Mouse (Mus musculus) kidney, embryonic 15.5 days (tissue): Measurements from ENCODE around the gene Gm8229. TPM values are rescaled to one million over a fixed set of nuclear protein-coding genes. Genes with fewer than 3 reads are reported as not detected.
"Not testable (repeated sequence)": the region's sequence is repeated elsewhere in the genome, so short reads cannot be mapped to it uniquely, and the experiment has no call there.

ENCODE experiments used
- ATAC-seq: fragments of 200-750 bp; cut with Nextera tagmentation; replicated peaks from 2 replicates; pipeline ENCODE4 v1.8.0; 2017; ENCODE audit warnings: moderate TSS enrichment; ENCODE audit not compliant: low FRiP score
- H3K27ac ChIP-seq: fragments of 300-500 bp; sonication (generic); 2 replicates; pipeline ENCODE4 v1.5.1; 2015; ENCODE audit warnings: mild to moderate bottlenecking, inconsistent platforms
- H3K27me3 ChIP-seq: fragments of 300-500 bp; sonication (generic); 2 replicates; pipeline ENCODE4 v1.6.1; 2015; ENCODE audit warnings: inconsistent platforms
- H3K36me3 ChIP-seq: fragments of 300-500 bp; sonication (generic); 2 replicates; pipeline ENCODE4 v1.6.1; 2015; ENCODE audit warnings: inconsistent platforms
- H3K4me1 ChIP-seq: fragments of 300-500 bp; sonication (generic); 2 replicates; pipeline ENCODE4 v1.6.1; 2015; ENCODE audit warnings: inconsistent platforms
- H3K4me2 ChIP-seq: fragments of 300-500 bp; sonication (generic); 2 replicates; pipeline ENCODE4 v1.6.1; 2015; ENCODE audit warnings: moderate library complexity, mild to moderate bottlenecking, inconsistent platforms
- H3K4me3 ChIP-seq: fragments of 300-500 bp; sonication (generic); replicated peaks from 2 replicates; pipeline ENCODE4 v1.5.1; 2015; ENCODE audit warnings: mild to moderate bottlenecking, inconsistent platforms
- H3K9ac ChIP-seq: fragments of 300-500 bp; sonication (generic); 2 replicates; pipeline ENCODE4 v1.6.1; 2015; ENCODE audit warnings: mild to moderate bottlenecking, inconsistent platforms
- H3K9me3 ChIP-seq: fragments of 300-500 bp; sonication (generic); replicated peaks from 2 replicates; pipeline ENCODE4 v1.6.1; 2016; ENCODE audit warnings: inconsistent platforms
- WGBS: fragments of 180-500 bp; shearing (Covaris S2); methylation state at CpG from one replicate; pipeline ENCODE4 v1.1.7; 2015; ENCODE audit warnings: mixed read lengths; 5-methylcytosine and 5-hydroxymethylcytosine counted together
- polyA plus RNA-seq: library from polyadenylated mRNA; unstranded; fragments of >200 nt; fragmentation: Nextera tagmentation; extraction: Ambion mirVana; gene quantifications from 2 replicates; pipeline ENCODE4 v1.2.1, GENCODE M21; 2015

Gene Gm8229
- not detected in 2 replicates for polyA plus RNA-seq

DNA sequence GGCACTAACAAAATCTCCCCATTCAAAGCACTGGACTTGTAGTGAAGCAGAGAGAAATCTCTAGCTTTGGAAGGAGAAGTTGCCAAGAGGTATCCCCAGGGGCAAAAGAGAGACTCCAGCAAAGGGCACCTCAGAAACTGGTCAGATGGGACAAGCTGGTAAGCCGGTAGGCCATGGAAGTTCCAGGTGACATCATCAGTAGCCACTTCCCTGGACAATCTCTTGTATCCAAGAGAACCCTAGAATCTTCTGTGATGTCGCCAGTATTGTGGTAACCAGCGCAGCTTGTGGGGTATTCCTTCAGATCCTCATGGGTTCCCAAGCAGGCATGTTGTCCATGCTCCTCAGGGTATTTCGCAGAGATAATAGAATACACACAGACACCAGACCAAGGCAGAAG is at the start of gene Gm8229:
Gm8229 (plus strand) TSS at position 301 of the 400 bp plus-strand sequence.
- H3K36me3 ChIP-seq, H3K9ac ChIP-seq, H3K4me3 ChIP-seq, H3K9me3 ChIP-seq, H3K27ac ChIP-seq, H3K4me2 ChIP-seq, H3K4me1 ChIP-seq, ATAC-seq, H3K27me3 ChIP-seq: not testable (repeated sequence)
- WGBS, result 86% methylated on average over 4 of the region's 4 CpGs

DNA sequence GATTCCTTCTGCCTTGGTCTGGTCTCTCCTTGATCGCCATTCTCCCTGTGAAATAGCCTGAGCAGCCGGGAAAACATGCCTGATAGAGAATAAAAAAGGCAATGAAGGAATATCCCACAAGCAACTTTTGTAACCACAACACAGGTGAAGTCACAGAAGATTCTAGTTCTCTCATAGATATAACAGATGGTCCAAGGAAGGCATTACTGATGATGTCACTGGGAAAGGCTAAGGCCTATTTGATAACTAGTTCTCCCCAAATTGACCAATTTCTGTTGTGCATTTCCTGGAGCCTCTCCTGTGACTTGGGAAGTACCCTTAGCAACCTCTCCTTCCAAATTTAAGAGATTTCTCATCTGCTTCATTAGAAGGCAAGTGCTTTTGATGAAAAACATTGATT is 26.7 kb upstream of the Gm8229 start, which contains the start of gene Gm5930:
Gm5930 (minus strand) TSS at position 101 of the 400 bp plus-strand sequence.
- H3K4me3 ChIP-seq, H3K27ac ChIP-seq, H3K9ac ChIP-seq, H3K4me1 ChIP-seq, H3K27me3 ChIP-seq, ATAC-seq, H3K9me3 ChIP-seq, H3K4me2 ChIP-seq, H3K36me3 ChIP-seq: not testable (repeated sequence)
- no CpG with 5 or more reads among the region's 2 CpGs for WGBS

DNA sequence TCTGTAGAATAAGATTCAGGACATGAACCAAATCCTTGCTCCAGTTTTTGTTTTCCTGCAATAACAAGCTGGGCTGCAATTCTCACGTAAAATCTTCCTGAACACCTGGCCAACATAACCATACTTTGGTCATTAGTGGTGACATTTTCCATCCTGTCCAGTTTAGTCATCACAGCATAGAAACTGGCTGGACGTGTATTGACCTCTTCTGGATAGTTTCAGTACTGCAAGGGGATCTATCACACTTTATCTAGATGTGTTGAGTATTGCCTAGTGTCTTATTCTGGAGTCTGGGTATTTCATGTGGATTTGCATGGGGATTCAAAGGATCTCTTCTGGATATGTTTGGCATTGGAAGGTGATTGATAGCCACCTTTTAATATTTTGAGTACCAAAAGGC is 3.7 kb upstream of the Gm8229 start:
- H3K9me3 ChIP-seq, H3K27me3 ChIP-seq, H3K9ac ChIP-seq, H3K4me1 ChIP-seq, ATAC-seq, H3K27ac ChIP-seq, H3K4me2 ChIP-seq, H3K4me3 ChIP-seq, H3K36me3 ChIP-seq: not testable (repeated sequence)
- WGBS, result 29% methylated on average over 2 of the region's 2 CpGs

DNA sequence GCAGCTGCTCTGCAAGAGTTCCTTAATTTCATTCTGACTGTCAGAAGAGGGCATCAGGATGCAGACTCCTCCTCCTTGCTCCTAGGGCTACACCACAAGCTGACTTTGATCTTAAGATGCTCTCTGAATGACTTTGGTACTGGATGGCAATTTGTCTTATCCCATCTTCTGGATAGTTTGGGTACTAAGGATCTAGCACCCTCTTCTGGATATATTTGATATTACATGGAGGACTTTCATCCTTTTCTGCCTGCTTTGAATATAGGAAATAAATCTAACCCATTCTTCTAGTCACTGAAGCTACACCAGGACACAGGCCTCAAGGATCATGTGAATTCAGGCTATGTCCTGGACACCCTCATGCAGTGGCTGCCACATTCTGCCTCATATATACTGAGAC is 2.9 kb upstream of the Gm8229 start:
- H3K27ac ChIP-seq, H3K4me1 ChIP-seq, ATAC-seq, H3K4me2 ChIP-seq, H3K4me3 ChIP-seq, H3K9ac ChIP-seq, H3K27me3 ChIP-seq, H3K36me3 ChIP-seq, H3K9me3 ChIP-seq: not testable (repeated sequence)

DNA sequence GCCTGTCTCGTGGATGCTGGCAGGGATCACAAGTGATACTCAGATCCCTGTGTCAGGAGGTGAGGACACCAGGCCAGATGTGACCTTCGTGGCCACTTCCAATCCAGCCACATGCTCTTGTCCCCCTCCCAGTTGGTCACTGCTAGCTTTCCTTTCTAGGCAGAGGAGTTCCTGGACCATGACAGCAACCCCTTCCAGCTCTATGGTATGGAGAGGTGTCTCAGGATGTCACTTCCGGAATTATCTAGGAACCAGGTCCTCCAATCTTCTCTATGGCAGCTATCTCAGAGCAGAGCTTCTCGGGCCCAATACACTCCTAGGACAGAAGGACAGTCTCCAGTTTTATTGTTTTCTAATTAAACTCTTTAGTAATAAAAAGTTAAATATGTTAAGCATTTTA is 19.1 kb downstream of the Gm8229 start:
- not testable (repeated sequence) for H3K4me1 ChIP-seq, H3K27ac ChIP-seq, H3K4me3 ChIP-seq, H3K9ac ChIP-seq, H3K27me3 ChIP-seq, H3K36me3 ChIP-seq, H3K4me2 ChIP-seq, H3K9me3 ChIP-seq, ATAC-seq
- WGBS, result 83% methylated on average over 4 of the region's 4 CpGs

DNA sequence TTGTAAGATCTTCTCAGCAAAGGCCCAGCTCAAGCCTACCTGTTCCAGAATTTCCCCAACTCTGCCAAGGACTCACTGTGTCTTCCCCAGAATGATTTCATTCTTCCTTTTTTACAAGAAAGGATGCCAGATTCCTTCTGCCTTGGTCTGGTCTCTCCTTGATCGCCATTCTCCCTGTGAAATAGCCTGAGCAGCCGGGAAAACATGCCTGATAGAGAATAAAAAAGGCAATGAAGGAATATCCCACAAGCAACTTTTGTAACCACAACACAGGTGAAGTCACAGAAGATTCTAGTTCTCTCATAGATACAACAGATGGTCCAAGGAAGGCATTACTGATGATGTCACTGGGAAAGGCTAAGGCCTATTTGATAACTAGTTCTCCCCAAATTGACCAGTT is 45.4 kb downstream of the Gm8229 start, which contains the start of gene Gm3371:
Gm3371 (minus strand) TSS at position 101 of the 400 bp plus-strand sequence.
- not testable (repeated sequence) for H3K27me3 ChIP-seq, H3K9ac ChIP-seq, ATAC-seq, H3K4me3 ChIP-seq, H3K27ac ChIP-seq, H3K36me3 ChIP-seq, H3K4me1 ChIP-seq, H3K4me2 ChIP-seq, H3K9me3 ChIP-seq
- no CpG with 5 or more reads among the region's 2 CpGs for WGBS

Other genes with a start within 250 kb of the Gm8229 start
- not detected in 2 replicates for gene Gm3327, start 241.5 kb upstream of the Gm8229 start, polyA plus RNA-seq
- gene Gm8212, start 167.7 kb upstream of the Gm8229 start, polyA plus RNA-seq, result not detected in 2 replicates
- not detected in 2 replicates for gene 4930503E14Rik, start 152.1 kb upstream of the Gm8229 start, polyA plus RNA-seq
- not detected in 2 replicates for gene Gm8220, start 79.8 kb upstream of the Gm8229 start, polyA plus RNA-seq
- not detected in 2 replicates for gene Gm5930, start 26.8 kb upstream of the Gm8229 start, polyA plus RNA-seq
- gene Gm3371, start 45.3 kb downstream of the Gm8229 start, polyA plus RNA-seq, result not detected in 2 replicates
- not detected in 2 replicates for gene Gm8232, start 68.3 kb downstream of the Gm8229 start, polyA plus RNA-seq
- not detected in 2 replicates for gene BC061237, start 127.1 kb downstream of the Gm8229 start, polyA plus RNA-seq
- gene Gm17093, start 152.9 kb downstream of the Gm8229 start, polyA plus RNA-seq, result not detected in 2 replicates
- gene Gm8247, start 217.8 kb downstream of the Gm8229 start, polyA plus RNA-seq, result not detected in 2 replicates